In the genomic region with DNA sequence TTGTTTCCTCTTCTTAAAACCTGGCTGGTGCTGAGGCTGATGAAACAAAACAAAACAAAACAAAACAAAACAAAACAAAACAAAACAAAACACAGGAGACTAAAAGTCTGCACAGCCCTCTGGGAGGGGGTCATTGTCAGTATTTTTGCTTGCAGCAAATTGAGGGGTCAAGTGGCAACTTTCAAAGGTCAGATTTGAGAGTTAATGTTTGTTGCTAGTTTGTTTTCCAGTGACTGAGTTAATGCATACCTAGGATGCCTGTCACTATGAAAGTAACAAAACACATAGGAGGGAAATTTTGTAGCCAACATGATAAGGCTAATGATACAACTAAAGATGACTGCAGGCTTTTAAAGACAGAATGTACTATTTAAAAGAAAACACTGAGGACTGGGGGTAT, we compare ENCODE assay signal across 31 mouse cellular contexts. TPM values are rescaled to one million over a fixed set of nuclear protein-coding genes. Genes with fewer than 3 reads are reported as not detected.
"Had no signal": no experiment of that assay in that cellular context is flagged by ENCODE, and none has a peak within 500 bp of the region (broad histone marks: within the 10 kb centered on the region; RNA-seq: fewer than 3 reads in every experiment).

No protein-coding gene starts in this region.

- H3K9ac ChIP-seq: limb, embryonic 12.5 days; limb, embryonic 13.5 days; limb, embryonic 15.5 days; liver, embryonic 12.5 days; liver, embryonic 13.5 days; liver, embryonic 14.5 days; liver, embryonic 15.5 days; liver, postnatal 0 days; lung, embryonic 14.5 days; lung, embryonic 15.5 days; midbrain, embryonic 12.5 days; neural tube, embryonic 12.5 days had no signal

- H3K9me3 ChIP-seq: limb, embryonic 10.5 days; limb, embryonic 12.5 days; limb, embryonic 13.5 days; limb, embryonic 15.5 days; liver, embryonic 12.5 days; liver, embryonic 13.5 days; liver, embryonic 15.5 days; lung, embryonic 15.5 days; megakaryocyte, embryonic 14.5 days; midbrain, embryonic 10.5 days; midbrain, embryonic 12.5 days; neural tube, embryonic 12.5 days had no signal

- H3K4me3 ChIP-seq: limb, embryonic 10.5 days; limb, embryonic 12.5 days; limb, embryonic 13.5 days; limb, embryonic 15.5 days; liver, embryonic 12.5 days; liver, embryonic 13.5 days; liver, embryonic 15.5 days; lung, embryonic 15.5 days; megakaryocyte, embryonic 14.5 days; midbrain, embryonic 10.5 days; midbrain, embryonic 12.5 days; myocyte; neural tube, embryonic 12.5 days had no signal

- H3K27ac ChIP-seq: limb, embryonic 10.5 days; limb, embryonic 12.5 days; limb, embryonic 13.5 days; limb, embryonic 15.5 days; liver, embryonic 12.5 days; liver, embryonic 13.5 days; liver, embryonic 14.5 days; liver, embryonic 15.5 days; lung, embryonic 15.5 days; macrophage; midbrain, embryonic 10.5 days; midbrain, embryonic 12.5 days; neural tube, embryonic 12.5 days had no signal

- H3K4me2 ChIP-seq: limb, embryonic 12.5 days; limb, embryonic 13.5 days; limb, embryonic 15.5 days; liver, embryonic 11.5 days; liver, embryonic 12.5 days; liver, embryonic 13.5 days; liver, embryonic 15.5 days; lung, embryonic 14.5 days; lung, embryonic 15.5 days; neural tube, embryonic 12.5 days had no signal

- H3K36me3 ChIP-seq: limb, embryonic 10.5 days; limb, embryonic 12.5 days; limb, embryonic 13.5 days; limb, embryonic 15.5 days; liver, embryonic 12.5 days; liver, embryonic 13.5 days; liver, embryonic 15.5 days; lung, embryonic 15.5 days; midbrain, embryonic 12.5 days; neural tube, embryonic 12.5 days had no signal

- DNase-seq: left cerebral cortex, postnatal 4 days; liver; liver, embryonic 13.5 days; liver, postnatal 0 days; lung, adult 18-20 months; lung, adult 2 months; lung, embryonic 14.5 days; lung, postnatal 10 days; lung, postnatal 14 days; lung, postnatal 36 days; lung, postnatal 4 days; midbrain, embryonic 14.5 days had no signal

- H3K4me1 ChIP-seq: limb, embryonic 10.5 days; limb, embryonic 12.5 days; limb, embryonic 13.5 days; limb, embryonic 15.5 days; liver, embryonic 12.5 days; liver, embryonic 13.5 days; liver, embryonic 15.5 days; lung, embryonic 15.5 days; megakaryocyte, embryonic 14.5 days had no signal

- ATAC-seq: liver, embryonic 12.5 days; liver, postnatal 0 days; lung, postnatal 0 days; midbrain, embryonic 16.5 days had no signal

RNA-seq across cellular contexts. Expression of a gene that starts 13.6 kb away (rescaled TPM):
- polyA plus RNA-seq: limb, embryonic 11.5 days; limb, embryonic 12.5 days; limb, embryonic 13.5 days; liver, embryonic 11.5 days; lung, embryonic 14.5 days; lung, embryonic 15.5 days; lung, embryonic 16.5 days had no signal
